Mouse (Mus musculus) adrenal gland, postnatal 36 days (tissue): Measurements from ENCODE around the gene Dcaf12. TPM values are rescaled to one million over a fixed set of nuclear protein-coding genes. Genes with fewer than 3 reads are reported as not detected.

ENCODE experiments used
- DNase-seq, 2 experiments: peaks; one replicate each; pipeline ENCODE4 v3.0.0; 2021; ENCODE audit warnings: mixed read lengths in 1 of 2
- total RNA-seq, 2 experiments: library from RNA; stranded (reverse); gene quantifications; 2 replicates each; pipeline ENCODE4 v1.2.3; 2021

Gene Dcaf12
- total RNA-seq, 2 experiments from 2014 or later, result 53.3 to 60.1 TPM

DNA sequence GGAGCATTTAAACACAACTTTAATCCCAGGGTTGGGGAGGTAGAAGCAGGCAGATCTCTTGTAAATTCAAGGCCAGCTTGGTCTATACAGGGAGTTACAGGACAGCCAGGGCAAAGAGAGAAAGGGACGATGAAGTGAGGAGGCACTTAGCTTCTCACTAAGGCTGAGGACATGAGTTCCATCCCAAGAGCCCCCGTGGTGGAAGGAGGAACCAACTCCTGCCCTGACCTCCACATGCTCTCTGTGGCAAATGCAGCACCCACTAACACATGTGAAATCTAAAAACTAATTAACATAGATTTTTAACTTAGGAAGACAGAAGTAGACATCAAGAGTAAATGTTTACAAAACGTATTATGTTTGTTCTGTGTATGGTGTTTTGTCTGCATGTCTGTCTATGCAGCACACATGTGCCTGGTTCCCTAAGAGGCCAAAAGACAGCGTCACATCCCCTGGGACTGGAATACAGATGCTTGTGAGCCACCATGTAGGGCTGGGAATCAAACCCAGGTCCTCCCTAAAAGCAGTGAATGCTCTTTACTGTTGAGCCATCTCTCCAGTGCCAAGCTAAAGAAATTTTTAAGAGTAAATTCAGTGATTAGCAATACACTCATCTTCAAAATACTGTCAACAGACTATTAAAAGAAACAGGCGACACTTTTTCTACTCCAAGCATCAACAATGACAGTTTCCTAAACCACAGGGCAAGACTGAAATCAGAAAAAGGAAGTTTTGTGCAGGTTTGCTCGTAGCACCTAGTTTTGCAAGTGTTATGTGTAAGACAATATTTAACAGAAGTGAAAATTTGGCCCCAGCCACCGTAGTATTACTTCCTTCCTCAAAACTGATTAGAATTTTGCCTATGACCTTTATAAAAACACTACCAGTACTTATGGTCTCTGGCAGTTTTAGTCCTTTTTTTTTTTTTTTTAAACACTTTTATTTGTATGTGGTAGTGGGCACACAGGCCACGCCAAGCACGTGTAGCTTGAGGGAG is 3.8 kb downstream of the Dcaf12 start:
- no peak for DNase-seq

- no peak for DNase-seq
These were observed 7.3 kb downstream of the Dcaf12 start for GRCm38 (mm10) chr4:41307406-41307805.

DNA sequence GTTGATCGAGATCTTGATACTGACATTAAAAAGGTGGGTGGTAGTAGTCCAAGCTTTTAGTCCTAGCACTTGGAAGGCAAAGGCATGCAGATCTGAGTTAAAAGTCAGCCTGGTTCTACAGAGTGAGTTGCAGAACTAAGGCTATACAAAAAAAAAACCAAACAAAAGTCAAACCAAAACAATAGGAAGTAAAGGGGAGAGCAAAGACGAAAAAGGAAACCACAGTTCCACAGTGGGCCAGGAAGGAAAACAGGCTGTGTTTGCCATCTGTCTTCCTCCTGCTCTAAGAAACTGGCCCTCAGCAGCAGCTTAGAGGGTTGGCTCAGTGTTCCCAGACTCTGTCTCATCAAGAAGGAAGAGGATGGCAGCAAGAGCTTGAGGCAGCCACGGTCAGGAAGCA is 10.4 kb downstream of the Dcaf12 start:
- no peak for DNase-seq

DNA sequence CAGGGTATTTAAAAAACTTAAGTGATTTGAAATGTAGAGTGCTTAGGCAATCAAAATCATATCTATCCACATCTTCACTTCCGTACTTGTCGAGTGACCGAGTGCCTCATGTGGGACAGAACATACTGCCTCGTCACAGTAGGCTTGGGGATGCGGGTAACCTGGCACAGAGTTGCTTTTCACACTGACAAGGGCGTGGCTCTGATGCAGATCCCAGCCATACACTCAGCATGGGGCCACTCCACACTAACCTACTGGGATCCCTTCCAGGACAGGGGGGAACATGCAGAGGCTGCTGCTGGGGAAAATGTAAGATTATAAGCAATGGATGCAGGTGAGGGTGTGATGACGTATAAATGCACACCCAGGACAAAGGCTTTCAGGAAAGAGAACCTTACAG is 11.0 kb downstream of the Dcaf12 start:
- no peak for DNase-seq

- DNase-seq, result no peak
These were observed 15.7 kb downstream of the Dcaf12 start for GRCm38 (mm10) chr4:41298976-41299375.

DNA sequence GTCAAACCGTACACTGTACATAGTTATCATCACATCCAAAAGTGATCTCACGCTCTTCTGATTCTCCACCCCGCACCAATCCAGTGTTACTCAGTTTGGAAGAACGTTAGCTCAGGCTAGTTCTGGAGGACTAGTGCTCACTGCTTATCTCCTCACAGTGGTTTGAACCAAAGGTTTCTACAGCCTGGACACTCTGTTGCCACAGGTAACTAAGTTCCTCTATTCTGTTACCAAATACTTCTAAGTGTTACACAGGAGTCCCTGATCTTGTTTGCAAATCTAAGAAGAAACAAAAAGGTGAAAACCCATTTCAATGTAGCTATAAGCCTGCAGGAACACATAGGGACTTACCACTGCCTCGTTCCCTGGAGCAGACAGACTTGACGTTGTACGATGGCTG is 18.7 kb downstream of the Dcaf12 start:
- DNase-seq, result no peak

DNA sequence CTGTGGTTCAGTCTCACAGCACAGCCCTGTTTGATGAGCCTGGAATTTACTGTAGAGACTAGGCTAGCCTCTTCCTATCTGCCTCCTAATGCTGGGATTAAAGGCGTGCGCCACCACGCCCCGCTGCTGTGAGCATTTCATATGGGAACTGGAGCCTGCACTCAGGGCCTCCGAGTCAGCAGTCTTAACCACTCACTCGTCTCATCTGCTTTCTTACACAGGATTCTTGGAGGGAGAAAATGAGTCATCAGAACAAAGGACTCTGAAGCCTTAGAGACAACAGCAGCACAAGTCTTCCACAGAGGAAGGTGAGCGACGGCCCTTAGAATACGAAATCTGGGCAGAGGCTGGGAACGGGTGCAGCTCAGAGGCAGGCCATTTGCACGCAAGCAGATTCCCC is 19.2 kb downstream of the Dcaf12 start:
- no peak for DNase-seq

DNA sequence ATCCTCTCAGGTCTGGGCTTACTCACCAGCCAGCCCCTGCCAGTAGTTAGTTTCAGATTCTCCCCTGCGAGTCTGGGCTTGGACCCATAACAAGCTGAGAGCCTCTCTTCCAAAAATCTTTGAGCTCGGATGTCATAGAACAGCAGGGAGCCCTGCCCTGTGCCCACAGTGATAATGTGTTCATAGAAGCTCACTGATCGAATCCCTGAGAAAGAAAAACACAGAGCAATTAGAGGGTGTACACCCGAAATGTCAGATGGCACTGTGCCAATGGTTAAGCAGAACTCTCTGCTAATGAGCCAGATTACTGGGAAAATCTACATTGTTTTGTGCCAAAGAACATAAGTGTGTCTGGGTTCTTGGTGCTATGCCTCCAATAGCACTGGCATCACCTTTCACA is 20.8 kb downstream of the Dcaf12 start:
- no peak for DNase-seq

DNA sequence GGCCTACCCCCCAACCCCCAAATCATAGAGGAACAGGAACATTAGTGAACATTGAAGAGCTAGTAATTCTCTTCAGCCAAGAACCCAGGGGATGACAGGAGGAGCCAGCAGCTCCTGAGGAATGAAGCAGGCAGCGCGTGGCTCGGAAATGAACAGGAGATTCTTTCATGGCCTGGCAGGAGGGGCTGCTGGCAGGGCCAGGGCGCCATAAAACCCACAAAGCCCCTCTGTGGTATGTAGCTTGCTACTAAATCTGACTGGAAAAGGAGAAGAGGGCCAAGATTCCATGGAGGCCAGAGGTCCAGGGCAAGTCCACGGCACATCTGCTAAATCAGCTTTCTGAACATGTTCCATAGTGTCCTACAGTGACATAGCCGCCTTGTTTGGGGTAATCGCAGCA is 24.9 kb downstream of the Dcaf12 start:
- DNase-seq, result no peak

- DNase-seq, result peak in 1 of 2 experiments; percentile 44
These were observed 28.3 kb downstream of the Dcaf12 start for GRCm38 (mm10) chr4:41286420-41286819.

- no peak for DNase-seq
These were observed 30.6 kb downstream of the Dcaf12 start for GRCm38 (mm10) chr4:41284087-41284486.

DNA sequence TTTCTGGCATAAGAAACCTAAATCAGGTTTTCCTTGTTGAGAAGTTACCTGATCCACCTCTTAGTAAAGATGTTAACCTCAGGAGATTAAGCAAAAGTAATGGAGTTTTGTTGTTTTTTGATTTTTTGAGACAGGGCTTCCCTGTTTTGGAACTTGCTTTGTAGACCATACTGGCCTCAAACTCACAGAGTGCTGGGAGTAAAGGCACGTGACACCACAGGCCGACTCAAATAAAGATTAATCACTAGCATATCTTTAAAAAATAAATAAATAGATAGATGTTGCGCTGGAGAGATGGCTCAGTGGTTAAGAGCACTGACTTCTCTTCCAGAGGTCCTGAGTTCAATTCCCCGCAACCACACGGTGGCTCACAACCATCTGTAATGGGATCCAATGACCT is 38.8 kb downstream of the Dcaf12 start:
- DNase-seq, result no peak

DNA sequence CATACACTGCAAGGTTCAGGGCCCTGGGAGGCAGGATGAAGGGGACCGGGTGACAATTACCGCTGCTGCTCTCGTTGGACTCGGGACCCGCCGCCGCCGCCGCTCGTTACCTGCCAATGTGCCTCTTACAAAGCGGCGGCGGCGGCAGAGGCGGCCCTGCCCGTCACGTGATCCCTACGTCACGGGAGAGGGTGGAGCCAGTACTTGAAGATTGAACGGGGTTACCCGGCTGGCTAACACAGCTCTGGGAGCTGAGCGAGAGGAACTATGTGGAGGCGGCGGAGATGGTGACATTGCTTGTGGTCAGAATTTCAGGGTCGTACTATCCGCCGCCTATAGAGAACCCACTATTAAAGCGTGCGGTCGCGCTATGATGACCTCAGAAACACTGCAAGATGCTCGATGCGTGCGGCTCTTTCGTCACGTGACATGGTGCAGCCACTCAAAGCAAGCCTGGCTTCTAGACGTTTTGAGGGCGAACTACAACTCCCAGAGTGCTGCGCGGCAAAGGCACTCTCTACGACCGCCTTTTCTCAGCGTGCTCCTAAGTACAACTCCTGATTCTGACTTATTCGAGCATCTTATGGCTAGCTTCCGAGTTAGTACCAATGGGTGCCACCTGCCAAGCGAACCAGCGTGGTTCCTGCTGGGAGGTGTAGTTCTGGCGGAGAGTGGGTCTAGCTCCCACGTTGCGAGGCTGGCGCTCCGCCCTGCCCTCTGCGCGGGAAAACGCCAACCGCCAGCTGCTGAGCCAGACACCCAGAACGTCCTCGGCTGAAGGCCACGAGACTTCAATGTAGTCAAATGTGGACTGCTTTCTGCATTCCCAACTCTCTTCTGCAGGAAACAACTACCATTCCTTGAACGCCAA is 39.5 kb downstream of the Dcaf12 start, which contains the start of gene Ubap2:
Gene Ubap2, minus strand, starts transcription at position 165 of the 871 bp plus-strand sequence.
- peak; percentile 96 for DNase-seq

GRCm38 (mm10) chr4:41274377-41274979 is 40.2 kb downstream of the Dcaf12 start:
- peak; percentile 8 to 16 for DNase-seq

DNA sequence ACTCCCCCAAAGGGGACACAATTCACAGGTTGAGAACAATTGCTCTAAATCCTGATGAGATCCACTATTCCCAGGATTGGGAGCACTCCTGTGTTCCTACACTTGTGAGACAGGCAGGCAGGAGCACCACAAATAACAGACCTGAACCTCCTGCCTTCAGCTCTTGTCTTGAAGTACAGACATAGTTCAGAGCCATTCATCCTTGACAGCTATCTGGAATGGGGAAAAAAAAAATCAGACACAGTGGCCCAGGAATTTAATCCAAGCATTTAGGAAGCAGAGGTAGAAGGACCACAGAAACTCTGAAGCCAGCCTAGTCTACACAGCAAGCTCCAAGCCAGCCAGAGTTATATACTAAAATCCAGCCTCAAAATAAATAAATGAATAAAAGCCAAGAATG is 46.6 kb downstream of the Dcaf12 start:
- DNase-seq, result no peak

GRCm38 (mm10) chr4:41266350-41266749 is 48.3 kb downstream of the Dcaf12 start:
- no peak for DNase-seq

- no peak for DNase-seq
These were observed 54.0 kb downstream of the Dcaf12 start for GRCm38 (mm10) chr4:41260691-41261090.

DNA sequence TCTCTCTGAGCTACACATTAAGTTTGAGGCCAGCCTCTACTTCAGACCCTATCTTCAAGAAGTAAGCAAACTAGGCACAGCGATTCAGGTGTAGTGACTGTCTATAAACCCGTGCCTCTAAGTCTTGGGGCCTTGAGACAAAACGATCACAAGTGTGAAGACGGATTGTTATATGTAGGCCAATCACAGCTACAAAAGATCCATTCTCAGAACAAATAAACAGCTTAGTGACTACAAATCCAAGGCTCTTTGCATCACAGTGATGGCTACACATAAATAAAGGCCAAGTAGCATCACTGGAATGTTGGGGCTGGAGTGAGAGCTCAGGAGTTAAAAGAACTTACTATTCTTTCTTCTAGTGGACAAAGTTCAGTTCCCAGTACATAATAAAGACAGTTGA is 55.7 kb downstream of the Dcaf12 start:
- DNase-seq, result no peak

GRCm38 (mm10) chr4:41257752-41258151 is 56.9 kb downstream of the Dcaf12 start:
- no peak for DNase-seq

DNA sequence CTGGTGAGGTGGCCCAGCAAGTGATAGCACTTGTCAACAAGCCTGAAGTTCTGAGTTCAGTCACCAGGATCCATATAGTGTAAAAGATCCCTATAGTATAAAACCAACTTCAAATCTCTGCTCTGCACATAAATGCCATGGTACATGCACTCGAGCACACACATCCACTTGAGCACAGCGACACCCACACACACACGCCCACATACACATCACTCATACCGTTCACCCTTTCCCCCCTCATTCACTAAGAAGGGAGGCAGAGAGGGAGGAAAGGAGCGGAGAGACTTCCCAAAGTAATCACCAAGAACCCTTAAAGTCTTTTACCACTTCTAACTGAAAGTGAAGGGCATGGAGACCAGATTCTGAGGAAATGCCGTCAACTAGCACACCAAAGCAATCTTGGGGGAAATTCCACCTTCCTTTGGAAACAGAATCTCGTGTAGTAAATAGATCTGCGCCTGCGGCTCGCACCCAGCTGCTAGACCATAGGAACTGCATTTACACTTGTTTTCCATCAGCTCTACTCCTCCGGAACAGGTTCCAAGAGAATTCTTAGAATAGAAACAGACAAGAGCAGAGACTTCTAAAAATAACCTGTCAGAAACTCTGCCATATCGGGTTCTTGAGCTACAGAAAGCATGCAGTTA is 59.0 kb downstream of the Dcaf12 start:
- DNase-seq, result no peak

GRCm38 (mm10) chr4:41253756-41254155 is 60.9 kb downstream of the Dcaf12 start:
- no peak for DNase-seq

DNA sequence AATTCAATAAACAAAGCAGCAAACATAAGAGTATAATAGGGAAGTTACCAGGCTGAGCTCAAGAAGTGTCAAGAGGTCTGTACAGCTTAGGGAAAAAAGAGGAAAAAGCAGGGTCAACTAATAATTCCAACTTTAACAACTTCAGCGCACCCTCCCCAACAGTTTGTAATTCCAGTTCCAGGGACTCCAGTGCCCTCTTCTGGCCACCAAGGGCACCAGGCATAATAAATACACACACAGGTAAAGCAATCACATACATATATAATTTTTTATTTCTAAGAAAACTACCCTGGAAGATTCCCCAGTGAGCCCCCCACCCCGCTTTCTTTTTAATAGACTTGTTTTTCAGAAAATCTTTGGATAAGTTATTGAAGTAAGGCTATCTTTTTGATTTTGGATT is 69.3 kb downstream of the Dcaf12 start:
- DNase-seq, result peak in 1 of 2 experiments; percentile 23
